Mouse (Mus musculus): ENCODE measurements at regions not wholly inside any gene's neighbourhood (a gene's known extent, or its start where the extent isn't known, plus 50 kb on each side); places are given as distances from the start of the nearest gene placed in this dataset.

DNA sequence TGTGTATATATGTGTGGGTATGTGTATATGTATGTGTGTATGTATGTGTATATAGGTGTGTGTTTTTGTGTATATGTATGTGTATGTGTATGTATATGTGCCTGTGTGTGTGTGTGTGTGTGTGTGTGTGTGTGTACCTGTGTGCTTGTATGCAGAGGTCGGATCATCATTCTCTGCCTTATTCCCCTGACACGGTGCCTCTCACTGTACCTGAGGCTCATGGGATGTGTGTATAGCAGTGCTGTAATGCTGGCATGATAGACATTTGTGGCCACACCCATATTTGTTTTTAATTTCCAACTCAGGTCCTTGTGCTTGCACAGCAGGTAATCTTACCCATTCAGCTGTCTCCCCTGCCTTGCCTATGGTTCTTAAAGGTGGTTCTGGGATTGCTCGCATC, 402.1 kb upstream of the Tmpo start:
- TF ChIP-seq CTCF (IDR thresholded peaks at IDR 0.05; ENCODE audit: low read depth, low read length) (no peak), POLR2A (IDR thresholded peaks at IDR 0.05; ENCODE audit: insufficient read depth, low read length) (no peak), EP300 (IDR thresholded peaks at IDR 0.05; ENCODE audit: insufficient read depth, low read depth, low read length) (no peak)

All from ES-Bruce4 (cell line).